Mouse (Mus musculus): ENCODE data around the gene 2310034G01Rik.

Gene 2310034G01Rik

DNA sequence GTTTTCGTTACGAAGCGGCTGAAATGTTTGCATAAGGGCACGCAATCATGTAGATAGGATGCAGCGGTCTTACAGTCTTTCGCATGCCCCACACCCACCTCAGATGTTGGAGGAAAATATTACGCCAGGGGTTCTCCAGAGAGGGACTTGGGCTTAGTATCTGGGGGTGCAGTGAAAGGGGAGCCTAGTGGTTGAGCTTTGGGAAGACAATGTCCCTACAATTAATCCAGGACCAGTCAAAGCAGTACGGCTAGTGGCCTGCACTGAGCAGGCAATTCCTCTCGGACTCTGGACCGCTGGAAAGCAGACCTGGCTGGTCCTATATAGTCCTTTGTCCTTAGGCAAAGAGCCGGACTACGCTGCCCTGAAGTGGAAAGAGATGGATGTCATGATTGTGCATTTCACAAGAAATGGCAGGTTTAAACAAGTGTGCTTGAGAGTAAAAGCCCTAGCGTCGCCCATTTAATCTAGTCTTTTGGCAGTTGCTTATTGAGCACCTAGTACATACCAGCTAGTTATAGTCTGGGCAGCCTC is 22.5 kb downstream of the 2310034G01Rik start:
- DNase-seq, result no peak

DNA sequence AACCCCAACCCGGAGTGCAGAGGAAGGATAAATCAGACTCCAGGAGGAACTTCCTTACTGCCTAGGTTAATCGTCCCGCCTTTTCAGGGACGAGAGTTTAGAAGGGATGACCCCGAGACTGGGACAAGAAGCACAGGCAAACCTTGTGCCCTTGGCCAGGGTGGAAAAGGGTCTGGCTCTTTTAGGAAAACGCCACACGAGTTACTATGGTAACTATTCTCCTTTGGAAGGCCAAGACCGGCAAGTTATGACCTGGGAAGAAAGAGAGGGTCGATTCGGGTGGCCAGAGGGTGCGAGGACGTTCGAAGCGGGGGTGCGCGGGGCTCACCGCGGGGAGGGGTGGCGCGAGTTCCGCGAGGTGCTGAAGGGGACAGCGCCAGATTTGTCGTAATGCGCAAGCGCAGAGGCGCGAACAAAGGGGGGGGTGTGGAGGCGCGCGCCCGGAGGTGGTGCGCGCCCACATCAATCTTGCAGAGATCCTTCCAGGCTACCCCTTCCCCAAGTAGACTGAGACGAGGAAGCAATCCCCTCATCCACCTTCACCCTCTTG is 23.3 kb downstream of the 2310034G01Rik start, which contains the start of gene Psd:
Gene Psd, minus strand, starts transcription at position 401 of the 550 bp plus-strand sequence.
- DNase-seq, result peak; percentile 74

DNA sequence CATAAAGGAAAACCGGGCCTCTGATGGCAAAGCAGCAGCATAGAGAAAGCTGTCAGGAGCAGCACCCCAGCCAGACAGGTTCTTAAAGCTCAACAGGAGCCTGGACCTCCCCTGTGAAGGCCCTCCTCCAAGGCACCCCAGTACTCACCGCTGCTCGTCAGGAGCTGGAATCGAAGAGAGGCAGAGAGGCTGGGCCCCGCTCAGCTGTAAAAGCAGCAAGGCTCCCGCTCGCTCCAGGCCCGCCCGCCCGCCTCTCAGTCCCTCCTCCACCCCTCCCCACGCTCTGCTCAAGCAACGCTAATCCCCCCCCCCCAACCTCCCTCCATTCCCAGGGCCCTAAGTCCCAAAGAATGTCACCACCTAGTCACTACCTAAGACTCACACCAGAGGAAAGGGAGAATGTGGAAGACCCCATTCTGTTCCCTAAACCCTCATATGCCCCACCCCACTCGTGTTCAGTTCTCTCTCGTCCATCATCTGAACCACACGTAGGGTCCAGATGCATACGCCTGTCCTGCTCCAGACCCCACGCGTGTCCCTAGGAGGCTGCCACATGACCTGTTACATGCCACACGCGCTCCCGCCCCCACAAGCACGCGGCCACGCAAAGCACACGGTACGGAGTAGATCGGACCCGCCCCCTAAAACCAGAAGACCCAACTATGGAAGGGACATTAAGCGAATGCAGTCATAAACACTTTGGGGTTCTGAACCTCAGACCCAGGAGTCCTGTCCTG is 23.9 kb downstream of the 2310034G01Rik start:
- DNase-seq, result no peak

DNA sequence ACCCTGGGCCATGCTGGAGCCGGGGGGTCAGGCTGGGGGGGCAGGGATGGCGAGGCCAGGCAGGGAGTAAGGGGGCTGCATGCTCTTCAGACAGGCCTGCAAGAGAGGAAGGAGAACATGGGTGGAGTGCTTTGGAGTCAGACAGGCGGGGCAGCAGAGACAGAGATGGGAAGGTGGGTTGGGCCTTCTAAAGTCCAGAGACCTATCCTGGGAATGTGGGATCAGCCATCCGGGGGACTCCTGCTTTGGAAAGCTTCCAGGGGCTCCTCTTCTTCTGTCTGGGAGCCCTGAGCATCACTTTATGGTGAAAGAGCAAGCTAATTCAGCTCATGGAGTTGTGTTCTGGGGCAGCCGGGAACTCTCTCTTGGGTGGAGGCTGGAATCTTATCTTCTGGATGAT is 25.2 kb downstream of the 2310034G01Rik start:
- DNase-seq, result no peak

DNA sequence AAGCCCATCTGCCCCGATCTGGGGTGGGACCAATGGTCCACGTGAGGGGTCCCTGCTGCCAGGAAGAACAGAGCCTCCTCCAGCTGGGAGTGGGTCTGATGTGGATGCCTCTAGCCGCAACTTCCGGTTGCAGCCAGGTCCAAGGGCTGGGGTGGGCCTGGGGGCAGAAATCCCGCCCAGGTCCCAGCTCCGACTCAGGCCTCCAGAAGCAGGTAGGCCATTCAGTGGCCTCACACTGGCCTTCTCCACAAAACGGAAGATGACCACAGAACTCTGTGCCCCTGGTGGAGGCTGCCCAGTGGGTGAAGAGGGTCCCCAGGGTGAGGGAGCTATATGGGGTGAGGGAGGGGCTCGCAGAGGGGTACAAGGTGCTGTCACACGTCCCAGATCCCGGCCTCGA is 25.7 kb downstream of the 2310034G01Rik start:
- DNase-seq, result no peak

DNA sequence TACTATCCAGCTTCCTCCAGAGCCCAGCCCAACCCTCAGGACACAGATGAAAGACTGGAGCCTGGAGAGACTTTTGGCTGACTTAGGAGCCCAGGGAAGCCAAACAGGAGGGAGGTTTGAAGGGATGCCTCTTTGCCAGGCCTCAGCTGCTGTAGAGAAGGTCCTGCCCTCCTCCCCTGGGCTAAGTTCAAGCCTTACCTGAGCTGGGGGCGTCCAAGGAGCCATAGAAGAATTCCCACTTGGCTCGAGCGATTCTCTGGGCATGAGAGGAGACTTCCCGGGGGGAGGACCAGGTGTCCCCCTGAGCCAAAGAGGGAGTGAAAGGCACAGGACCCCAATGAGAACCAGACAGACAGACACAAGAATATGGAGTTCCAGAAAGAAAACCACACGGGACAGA is 26.4 kb downstream of the 2310034G01Rik start:
- DNase-seq, result no peak

DNA sequence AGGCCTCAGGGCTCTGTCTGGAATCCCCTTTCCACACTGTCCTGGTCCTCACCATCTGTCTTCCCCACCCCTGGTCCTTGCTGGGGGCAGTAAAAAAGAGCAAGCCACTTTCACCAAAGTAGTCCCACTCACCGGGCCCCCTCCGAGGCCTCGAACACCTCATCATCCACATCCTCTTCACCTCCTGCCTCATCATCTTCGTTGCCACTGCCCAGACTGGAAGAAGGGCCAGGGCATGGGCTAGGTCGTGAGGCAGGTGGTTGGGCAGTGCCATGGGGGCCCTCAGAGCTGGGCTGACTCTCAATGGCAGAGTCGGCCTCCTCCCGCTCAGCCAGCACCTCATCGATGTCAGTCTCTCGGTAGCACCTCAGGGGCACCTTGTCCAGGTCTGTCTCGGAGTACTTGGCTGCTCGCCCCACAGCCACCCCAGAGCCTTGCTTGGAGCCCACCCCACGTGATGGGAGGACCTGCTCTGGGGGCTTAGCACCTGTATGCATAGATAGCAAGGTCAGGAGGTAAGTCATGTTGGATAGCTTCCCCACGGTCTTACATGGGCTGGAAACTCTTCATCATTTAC is 27.0 kb downstream of the 2310034G01Rik start:
- DNase-seq, result no peak

DNA sequence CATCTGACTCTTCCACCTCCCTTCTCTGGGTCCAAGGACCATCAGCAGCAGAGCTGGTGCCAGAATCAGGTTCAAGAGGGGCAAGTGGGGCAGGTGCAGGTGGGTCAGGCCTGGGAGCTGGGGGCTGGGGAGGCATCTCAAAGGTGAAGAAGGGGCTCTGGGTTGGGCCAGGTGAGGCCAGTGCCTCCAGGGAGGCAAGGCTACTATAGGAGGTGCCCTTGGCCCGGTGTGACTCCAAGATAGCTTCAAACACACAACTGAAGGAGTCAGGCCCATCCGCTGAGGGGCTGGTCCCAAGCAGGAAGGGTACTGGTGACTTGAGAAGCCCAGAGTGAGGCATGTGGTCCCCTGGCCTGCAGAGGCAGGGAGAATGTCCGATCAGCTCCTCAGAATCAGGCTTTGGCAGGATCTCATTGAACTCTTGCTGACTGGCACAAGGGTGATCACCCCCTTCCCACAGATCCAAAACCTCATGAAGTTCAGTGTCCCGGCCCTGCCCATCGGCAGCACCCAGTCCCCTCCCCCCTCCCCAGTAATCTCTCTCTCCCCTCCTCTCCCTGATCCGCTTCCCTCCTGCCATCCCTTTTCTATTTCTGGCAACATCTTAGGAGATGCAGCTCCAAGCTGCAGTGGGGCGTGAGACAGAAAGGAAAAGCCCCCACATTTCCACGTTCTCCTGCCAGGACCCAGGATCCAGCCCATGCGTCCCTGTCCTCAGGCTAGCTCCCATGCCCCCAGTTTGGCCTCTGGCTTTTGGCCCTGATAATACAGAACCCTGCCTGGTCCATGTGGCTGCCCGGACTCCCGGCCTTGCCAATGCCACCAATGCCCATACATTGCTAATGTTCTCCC is 27.7 kb downstream of the 2310034G01Rik start:
- no peak for DNase-seq

DNA sequence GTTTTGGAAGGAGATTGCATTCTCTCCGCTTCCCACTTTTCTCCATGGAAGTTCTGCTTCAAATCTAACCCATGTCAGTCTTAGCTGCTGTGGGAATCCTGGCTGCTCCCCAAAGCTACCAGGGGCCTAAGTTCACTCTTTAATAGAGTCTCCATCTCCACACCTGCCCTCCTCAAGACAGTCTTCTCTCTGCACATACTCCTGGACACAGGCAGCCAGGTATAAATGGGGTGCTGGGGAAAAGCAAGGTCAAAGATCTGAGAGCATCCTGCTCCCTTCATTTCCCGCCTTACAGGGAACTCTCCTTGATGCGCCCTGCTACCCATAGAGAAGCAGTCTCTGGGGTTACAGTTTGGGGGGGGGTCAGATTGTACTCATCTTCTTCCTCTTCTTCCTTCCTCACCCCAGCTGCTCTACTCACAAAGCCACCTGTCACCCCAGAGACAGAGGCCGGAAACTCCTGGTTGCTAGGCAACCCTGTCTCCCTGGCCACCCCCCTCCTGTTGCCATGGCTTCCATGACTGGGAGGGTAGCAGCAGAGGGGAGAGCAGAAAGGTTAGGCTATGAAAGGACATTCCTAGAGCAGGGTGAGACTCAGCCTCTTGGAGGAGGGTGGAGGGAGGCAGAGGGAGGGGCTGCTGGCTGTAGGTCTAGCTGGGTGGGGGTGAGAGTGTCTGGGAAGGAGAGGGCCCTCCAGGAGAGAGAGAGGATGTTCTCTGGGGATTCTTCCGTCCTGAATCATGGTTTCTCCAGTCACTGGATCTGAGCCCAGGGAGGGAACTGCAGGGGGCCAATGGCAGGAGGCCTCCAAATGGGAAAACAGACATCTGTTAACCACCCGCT is 28.8 kb downstream of the 2310034G01Rik start:
- DNase-seq, result peak; percentile 77

DNA sequence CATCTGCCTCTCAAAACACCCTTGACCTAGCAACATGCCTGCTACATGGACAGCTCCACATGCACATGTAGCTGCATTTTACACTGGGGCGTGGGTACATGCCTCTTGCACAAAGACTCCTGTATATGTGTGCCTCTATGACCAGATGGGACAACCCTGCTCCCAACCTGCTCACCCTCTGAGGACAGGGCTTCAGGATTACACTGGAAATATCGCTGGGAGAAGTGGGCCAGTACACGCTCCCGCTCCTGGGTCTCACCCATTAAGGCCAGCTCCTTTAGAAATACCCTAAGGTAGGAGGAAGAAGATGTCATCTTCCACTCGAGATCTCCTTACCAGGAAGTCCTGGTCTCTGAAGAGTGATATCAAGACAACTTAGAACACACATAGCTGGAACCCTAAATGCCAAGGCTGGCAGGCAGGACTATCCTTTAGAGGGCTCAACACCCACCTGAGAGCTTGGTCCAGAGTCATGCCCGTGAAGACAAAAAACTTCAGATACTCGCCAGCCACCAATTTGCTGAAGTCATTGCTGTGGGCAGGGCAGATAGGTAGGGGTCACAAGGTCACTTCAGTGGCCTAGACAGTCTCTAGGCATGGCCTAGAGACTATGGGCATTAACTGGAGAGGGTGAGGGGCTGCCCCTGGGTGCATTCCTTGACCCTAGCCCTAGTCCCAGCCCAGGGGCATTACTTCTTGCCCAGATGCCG is 29.9 kb downstream of the 2310034G01Rik start:
- DNase-seq, result no peak

DNA sequence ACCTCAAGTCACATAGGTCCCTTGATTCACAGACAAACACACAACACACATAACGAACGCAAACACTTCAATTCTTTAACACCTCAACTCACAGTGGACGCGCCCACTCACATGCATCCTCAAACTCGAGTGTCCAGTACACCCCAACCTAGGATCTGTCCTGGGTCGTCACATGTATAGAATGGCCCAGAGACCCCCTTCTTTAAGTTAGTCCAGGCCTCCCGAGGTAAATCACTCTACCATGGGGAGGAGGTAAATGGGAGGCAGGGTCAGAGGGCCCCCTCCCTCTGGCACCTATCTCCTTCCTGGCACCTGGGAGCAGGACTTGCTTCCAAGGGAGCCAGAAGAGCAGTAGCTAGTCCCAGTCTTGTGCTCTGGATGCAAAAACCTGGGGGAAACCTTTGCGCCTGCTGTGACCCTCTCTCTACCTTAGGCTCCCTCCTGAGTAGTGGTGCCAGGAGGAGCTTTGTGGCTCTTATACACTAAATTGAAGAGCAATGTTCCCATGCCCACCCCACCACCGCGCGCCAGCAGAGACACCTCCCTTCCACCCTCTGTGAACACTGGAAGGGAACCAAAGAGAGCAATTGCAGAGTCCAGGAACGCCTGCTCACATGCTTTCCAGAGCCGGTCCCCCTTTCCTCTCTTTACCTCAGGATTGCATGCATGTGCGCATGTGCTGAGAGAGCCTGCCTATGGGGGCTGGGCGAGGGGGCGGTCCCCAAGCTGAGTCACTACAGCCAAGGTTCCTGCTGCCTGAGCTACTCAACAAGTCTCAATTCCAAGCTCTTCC is 31.3 kb downstream of the 2310034G01Rik start:
- peak; percentile 72 for DNase-seq

DNA sequence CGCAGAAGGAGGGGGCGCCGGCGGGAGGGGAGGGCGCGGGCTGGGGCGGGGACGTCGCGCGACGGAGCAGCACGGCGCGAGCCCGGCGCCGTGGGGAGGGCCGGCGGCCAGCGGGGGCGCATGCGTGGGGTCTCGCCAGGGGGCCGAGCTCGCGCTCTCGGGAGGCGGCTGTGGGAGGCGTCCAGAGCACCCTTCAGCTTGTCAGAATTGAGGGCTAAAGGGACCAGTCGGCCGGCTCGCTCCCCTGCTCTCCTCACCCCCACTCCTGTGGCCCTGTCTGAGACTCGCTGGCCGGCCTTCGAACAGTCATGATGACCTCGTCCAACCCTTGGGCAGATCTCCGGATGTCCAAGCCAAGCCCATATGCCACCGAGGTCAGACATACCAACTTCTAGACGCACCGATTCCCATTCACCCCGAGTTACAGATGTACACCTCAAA is 32.1 kb downstream of the 2310034G01Rik start:
- no peak for DNase-seq

DNA sequence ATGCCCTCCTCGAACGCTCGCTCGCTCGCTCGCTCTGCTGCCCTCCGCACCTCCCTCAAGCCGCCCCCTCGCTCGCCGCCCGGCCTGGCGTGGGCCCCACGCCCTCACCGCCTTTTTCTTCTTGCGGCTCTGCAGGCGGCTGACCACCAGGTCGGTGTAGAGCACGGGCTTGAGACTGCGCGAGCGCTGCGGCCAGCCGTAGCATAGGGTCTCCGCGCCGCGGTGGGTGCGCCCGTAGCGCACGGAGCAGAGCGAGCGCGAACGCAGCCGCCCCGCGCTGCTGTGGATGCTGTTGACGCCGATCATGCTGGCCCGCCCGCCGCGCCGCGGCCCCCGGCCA is 32.6 kb downstream of the 2310034G01Rik start:
- peak; percentile 41 for DNase-seq

DNA sequence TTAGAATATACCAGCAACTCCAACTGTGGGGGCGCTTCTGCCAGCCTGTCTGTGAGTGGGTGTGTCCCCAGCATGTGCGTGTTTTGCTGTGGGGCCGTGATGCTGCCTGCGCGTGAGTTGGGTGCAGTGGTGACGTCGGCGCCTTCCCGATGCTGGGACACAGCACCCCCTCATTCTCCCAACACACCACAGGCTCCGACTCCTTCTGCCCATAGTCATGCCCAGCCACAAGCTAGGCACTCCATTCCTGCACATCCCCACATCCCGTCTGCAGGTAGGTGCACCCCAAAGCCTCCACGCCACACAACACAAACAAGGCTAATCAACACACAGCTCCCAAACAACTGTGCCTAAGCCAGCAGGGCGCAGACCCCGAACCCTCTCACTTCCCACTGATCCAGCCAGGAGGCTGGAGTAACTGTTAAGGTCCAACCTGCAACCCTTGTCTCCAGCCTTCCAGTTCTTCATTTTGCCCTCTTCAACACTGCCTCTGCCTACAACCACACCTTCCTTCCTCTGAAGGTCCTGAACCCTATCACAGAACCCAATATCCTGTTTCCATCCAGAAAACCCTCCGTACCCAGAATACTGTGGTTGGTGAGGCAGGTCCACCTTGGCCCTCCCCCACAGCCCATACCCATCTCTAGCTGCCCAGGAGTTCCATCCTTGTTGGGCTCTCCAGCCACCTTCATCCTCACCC is 33.1 kb downstream of the 2310034G01Rik start:
- DNase-seq, result no peak

DNA sequence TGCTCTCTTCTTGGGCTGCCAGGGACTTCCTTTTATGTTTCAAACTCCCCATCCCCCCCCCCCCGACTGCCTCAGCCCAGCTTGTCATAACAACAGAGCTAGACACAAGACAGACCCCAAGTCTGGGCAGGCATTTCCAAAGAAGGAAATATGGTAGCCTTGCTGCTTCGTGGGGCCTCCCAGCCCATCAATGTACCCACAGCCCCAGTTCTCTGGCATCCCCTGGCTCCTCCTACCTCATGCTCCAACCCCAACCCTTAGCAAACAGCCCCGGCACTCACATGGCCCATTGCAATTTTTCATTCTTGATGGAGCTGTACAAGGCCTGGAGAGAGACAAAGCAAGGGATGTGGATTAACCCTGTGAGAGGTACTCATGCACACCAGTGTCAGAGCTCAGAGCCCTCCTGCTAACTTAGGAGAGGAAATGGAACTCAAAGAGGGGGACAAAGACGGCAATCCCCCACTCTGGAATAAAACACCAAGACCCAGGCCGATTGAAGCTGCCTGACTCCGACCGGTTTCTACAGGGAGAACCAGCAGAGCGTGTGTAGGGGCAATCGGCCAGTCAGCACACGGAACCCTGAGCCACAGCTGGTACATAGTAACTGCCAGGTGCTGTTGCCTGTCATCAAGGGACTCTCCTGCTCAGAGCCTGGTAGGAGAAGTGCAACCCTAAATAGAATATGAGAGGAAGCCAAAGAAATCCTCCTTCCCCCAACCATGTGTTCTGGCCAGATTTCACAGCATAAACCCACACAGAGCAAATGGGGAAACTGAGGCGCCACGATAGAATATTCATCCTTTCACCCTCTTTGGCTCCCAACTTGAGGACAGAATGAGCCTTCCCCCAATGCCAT is 34.1 kb downstream of the 2310034G01Rik start:
- DNase-seq, result no peak

DNA sequence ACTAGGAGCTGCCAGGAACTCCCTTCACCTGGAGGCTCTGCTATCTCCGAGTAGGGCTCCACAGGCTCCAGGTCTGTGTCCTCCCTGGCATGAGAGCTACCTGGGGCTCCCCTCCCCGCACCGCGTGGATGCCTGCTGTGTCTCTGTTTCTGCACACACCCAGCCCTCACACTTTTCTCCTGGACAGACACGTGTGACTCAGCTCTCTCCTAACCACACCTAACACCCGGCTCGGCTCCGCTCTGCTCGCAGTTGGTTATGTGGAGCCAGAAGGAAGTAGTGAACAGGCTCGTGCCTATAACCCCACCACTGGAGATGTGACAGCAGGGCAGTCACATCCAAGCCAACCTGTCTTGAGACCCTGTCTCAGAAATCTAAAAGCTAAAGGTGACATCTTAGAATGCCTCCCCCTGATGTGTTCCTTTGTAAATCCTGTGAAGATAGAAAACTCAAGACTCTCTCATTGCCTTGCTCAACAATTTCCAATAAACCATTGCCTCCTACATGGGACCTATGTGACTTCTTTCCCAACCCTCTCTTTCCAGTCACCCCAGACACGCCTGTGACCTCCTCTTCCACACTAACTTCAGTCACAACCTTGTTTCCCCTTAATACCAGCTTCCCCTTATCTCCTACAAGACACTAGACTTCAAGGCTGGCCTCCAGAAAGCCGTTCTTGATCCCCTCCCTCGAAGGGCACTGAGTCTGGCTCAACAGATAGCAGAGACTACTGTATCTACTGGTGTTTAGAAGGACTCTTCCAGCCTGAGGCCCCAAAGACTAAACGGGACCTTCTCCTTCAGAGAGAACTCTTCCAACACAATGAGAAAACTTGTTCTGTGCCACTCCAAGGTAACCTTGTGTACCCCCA is 35.0 kb downstream of the 2310034G01Rik start:
- no peak for DNase-seq

DNA sequence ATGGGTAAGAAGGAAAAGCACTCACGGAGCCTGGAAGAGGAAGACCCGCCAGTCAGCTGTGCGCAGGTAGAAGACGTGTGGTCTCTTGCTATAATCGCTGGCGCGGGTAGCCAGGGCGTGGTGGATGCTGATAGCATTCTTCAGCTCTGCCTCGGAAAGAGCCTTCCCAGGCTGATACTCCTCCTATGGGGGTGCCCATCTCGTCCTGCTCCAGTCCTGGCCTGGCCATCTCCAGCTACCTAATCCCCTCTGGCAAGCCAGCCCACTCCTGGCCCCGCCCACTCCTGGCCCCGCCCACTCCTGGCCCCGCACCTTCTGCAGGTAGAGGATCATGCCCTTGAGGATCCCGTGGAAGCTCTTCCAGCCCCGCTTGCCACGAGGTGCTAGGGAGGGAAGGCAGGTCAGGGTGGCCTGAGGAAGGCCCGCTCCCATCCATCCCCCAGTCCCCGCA is 35.9 kb downstream of the 2310034G01Rik start:
- DNase-seq, result no peak

DNA sequence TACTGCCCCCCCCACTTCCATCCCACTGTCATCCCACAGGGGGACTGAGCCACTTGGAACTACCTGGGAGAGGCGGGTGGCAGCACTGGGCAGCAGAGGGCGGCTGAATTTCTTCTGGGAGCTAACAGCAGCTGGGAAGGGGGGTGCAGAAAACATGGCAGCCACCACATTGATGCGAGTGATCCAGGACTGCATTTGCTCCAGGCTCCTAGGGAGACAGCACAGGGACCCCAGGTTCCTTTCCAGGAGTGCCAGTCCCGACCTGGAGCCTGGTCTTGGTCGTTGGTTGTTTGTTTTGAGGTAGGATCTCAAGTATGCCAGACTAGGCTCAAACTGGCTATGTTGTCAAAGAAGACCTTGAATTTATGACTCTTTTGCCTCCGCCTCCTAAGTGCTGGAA is 36.5 kb downstream of the 2310034G01Rik start:
- DNase-seq, result no peak

Data from embryo, embryonic 11 days (tissue).